Comparison of ENCODE assay signal across 9 mouse cellular contexts in genomic region chr19:36214188-36214968, GRCm38 (mm10).
A peak's percentile ranks its signal among the peaks of the same experiment; 100 is the strongest.
DNase-seq lines count a peak whose midpoint lies in the region; ATAC-seq lines count a peak whose summit lies in the region.
"Had no signal": no experiment of that assay in that cellular context is flagged by ENCODE, and none has a peak within 500 bp of the region (broad histone marks: within the 10 kb centered on the region; RNA-seq: fewer than 3 reads in every experiment).

No protein-coding gene starts in this region.

- H3K4me1 ChIP-seq in embryonic facial prominence, embryonic 14.5 days (ENCODE audit: control insufficient read depth, insufficient read depth, low read length): peaks cover 20% of the 10 kb centered on the region
- H3K4me1 ChIP-seq in heart, embryonic 16.5 days (ENCODE audit: control insufficient read depth, insufficient read depth, low read length): peaks cover 19% of the 10 kb centered on the region
- H3K4me1 ChIP-seq: megakaryocyte, embryonic 14.5 days had no signal

- no peak overlapping the region for H3K4me3 ChIP-seq in embryonic facial prominence, embryonic 14.5 days (ENCODE audit: low read depth, low read length)
- H3K4me3 ChIP-seq in heart, embryonic 16.5 days (ENCODE audit: low read length): no peak overlapping the region
- H3K4me3 ChIP-seq: megakaryocyte, embryonic 14.5 days had no signal

- no peaks in the 10 kb centered on the region for H3K36me3 ChIP-seq in embryonic facial prominence, embryonic 14.5 days (ENCODE audit: control insufficient read depth, insufficient read depth, low read length)
- no peaks in the 10 kb centered on the region for H3K36me3 ChIP-seq in heart, embryonic 16.5 days (ENCODE audit: control insufficient read depth, insufficient read depth)

- peak; percentile 91 for ATAC-seq in embryonic facial prominence, embryonic 14.5 days (ENCODE audit: low read depth)
- ATAC-seq in heart, embryonic 16.5 days (replicated peaks; ENCODE audit: extremely low read depth, insufficient read depth, low FRiP score): peak; percentile 90

- no peak overlapping the region for H3K9ac ChIP-seq in embryonic facial prominence, embryonic 14.5 days (ENCODE audit: low read depth, low read length)
- no peak overlapping the region for H3K9ac ChIP-seq in heart, embryonic 16.5 days (ENCODE audit: low read length)

- DNase-seq in layer of hippocampus, adult 11-12 months (ENCODE audit: low spot score): peak; percentile 28
- no peak for DNase-seq in layer of hippocampus, adult 9-10 months (ENCODE audit: low spot score)
- peak; percentile 95 for DNase-seq in embryonic facial prominence, embryonic 14.5 days (ENCODE audit: low spot score)
- DNase-seq in kidney, postnatal 14 days: peak; percentile 71
- peak; percentile 51 to 75 for DNase-seq in lung, postnatal 4 days
- peak; percentile 39 for DNase-seq in right cerebral cortex, postnatal 25 days
- DNase-seq in cerebellum, adult 11-12 months: no peak

- no peaks in the 10 kb centered on the region for H3K9me3 ChIP-seq in embryonic facial prominence, embryonic 14.5 days (ENCODE audit: control insufficient read depth, low read length)
- H3K9me3 ChIP-seq in heart, embryonic 16.5 days (replicated peaks; ENCODE audit: control insufficient read depth, low read length): no peaks in the 10 kb centered on the region

- H3K27me3 ChIP-seq in embryonic facial prominence, embryonic 14.5 days (replicated peaks; ENCODE audit: control insufficient read depth, insufficient read depth, low read length): no peaks in the 10 kb centered on the region
- H3K27me3 ChIP-seq in heart, embryonic 16.5 days (ENCODE audit: control insufficient read depth, insufficient read depth, low read length): no peaks in the 10 kb centered on the region

- peak overlapping the region; percentile 41 for H3K4me2 ChIP-seq in embryonic facial prominence, embryonic 14.5 days (ENCODE audit: low read depth, low read length)
- H3K4me2 ChIP-seq in heart, embryonic 16.5 days (ENCODE audit: low read depth, low read length): peak overlapping the region; percentile 34; the same call in 1 of the 2 replicates

- 10% methylated on average over 7 of the region's 7 CpGs for WGBS in embryonic facial prominence, embryonic 14.5 days
- 25% methylated on average over 7 of the region's 7 CpGs for WGBS in heart, embryonic 16.5 days

- H3K27ac ChIP-seq in embryonic facial prominence, embryonic 14.5 days (replicated peaks; ENCODE audit: low read depth, low read length): peak overlapping the region; percentile 49; the same call in 1 of the 2 replicates
- H3K27ac ChIP-seq in heart, embryonic 16.5 days (ENCODE audit: low read length): peak overlapping the region; percentile 68

Comparison
In these comparisons a context has a peak if more than half of its experiments do, and no peak if none do; other contexts are left out.
1. DNase-seq: peak in layer of hippocampus, adult 11-12 months (single experiment), embryonic facial prominence, embryonic 14.5 days (single experiment), kidney, postnatal 14 days (single experiment), lung, postnatal 4 days (2 of 2) and right cerebral cortex, postnatal 25 days (single experiment); none in layer of hippocampus, adult 9-10 months (single experiment) and cerebellum, adult 11-12 months (single experiment).